In genomic region chr9:107340911-107341645, GRCm38 (mm10) we compare ENCODE assay signal across 8 mouse cellular contexts. TPM values are rescaled to one million over a fixed set of nuclear protein-coding genes. Genes with fewer than 3 reads are reported as not detected.
A peak's percentile ranks its signal among the peaks of the same experiment; 100 is the strongest.
DNase-seq lines count a peak whose midpoint lies in the region; ATAC-seq and TF ChIP-seq lines count a peak whose summit lies in the region.

No protein-coding gene starts in this region.

- no peak for TF ChIP-seq POLR2A in thymus, adult 2 months (IDR thresholded peaks at IDR 0.05; ENCODE audit: control insufficient read depth, extremely low read depth, insufficient read depth, low read length, poor library complexity)

- no peaks in the 10 kb centered on the region for H3K27me3 ChIP-seq in thymus, adult 2 months (ENCODE audit: control insufficient read depth, insufficient read depth, low read length)
- H3K27me3 ChIP-seq in liver, embryonic 13.5 days, result peaks cover 40% of the 10 kb centered on the region

- H3K9me3 ChIP-seq in liver, embryonic 13.5 days (replicated peaks), result no peaks in the 10 kb centered on the region

- H3K4me3 ChIP-seq in thymus, adult 2 months (ENCODE audit: control insufficient read depth, insufficient read depth, low read length), result peak overlapping the region; percentile 51
- H3K4me3 ChIP-seq in liver, embryonic 13.5 days (replicated peaks), result peak overlapping the region; percentile 63

- TF ChIP-seq CTCF in thymus, adult 2 months (IDR thresholded peaks at IDR 0.05; ENCODE audit: borderline replicate concordance, control insufficient read depth, extremely low read depth, insufficient read depth, low read length, poor library complexity), result no peak

- peak; percentile 37 for DNase-seq in gastrocnemius, adult 18-20 months (ENCODE audit: low spot score)
- no peak for DNase-seq in gastrocnemius, postnatal 10 days
- no peak for DNase-seq in thymus, adult 2 months
- DNase-seq in thymus, postnatal 25 days, result no peak
- no peak for DNase-seq in liver, embryonic 13.5 days
- DNase-seq in urinary bladder, adult 2 months (ENCODE audit: low spot score), result no peak
- DNase-seq in ovary, postnatal 14 days (ENCODE audit: low spot score), result no peak
- DNase-seq in right cerebral cortex, adult 2 months (ENCODE audit: low spot score in 2 of 2), result no peak

- no peak for ATAC-seq in liver, embryonic 13.5 days (ENCODE audit: low read depth)

- H3K4me1 ChIP-seq in thymus, adult 2 months (replicated peaks; ENCODE audit: control insufficient read depth, insufficient read depth, low read length), result peaks cover 26% of the 10 kb centered on the region
- peaks cover 28% of the 10 kb centered on the region for H3K4me1 ChIP-seq in liver, embryonic 13.5 days (replicated peaks)

- peak overlapping the region; percentile 84 for H3K4me2 ChIP-seq in liver, embryonic 13.5 days

- no peak overlapping the region for H3K27ac ChIP-seq in thymus, adult 2 months (ENCODE audit: control insufficient read depth, insufficient read depth, low read length)
- H3K27ac ChIP-seq in liver, embryonic 13.5 days, result no peak overlapping the region

- H3K9ac ChIP-seq in liver, embryonic 13.5 days, result peak overlapping the region; percentile 67

- WGBS in thymus, adult 2 months, result 58% methylated on average over 12 of the region's 12 CpGs
- 43% methylated on average over 12 of the region's 12 CpGs for WGBS in liver, embryonic 13.5 days (ENCODE audit: insufficient replicate concordance)

- H3K36me3 ChIP-seq in thymus, adult 2 months (ENCODE audit: control insufficient read depth, insufficient read depth, low read length), result no peaks in the 10 kb centered on the region
- no peaks in the 10 kb centered on the region for H3K36me3 ChIP-seq in liver, embryonic 13.5 days

RNA-seq across cellular contexts. Expression of gene 6430571L13Rik, which starts 0.7 kb away (rescaled TPM):
- 10 to 100 TPM; 31.8 to 32.2 TPM for total RNA-seq in gastrocnemius, adult 18-20 months (2021)
- total RNA-seq in gastrocnemius, postnatal 10 days (2021), result 10 to 100 TPM; 29.4 to 54.7 TPM
- 0.91 and 1.2 TPM in 2 replicates for polyA plus RNA-seq in thymus, adult 2 months (2012; rRNA removed)
- polyA plus RNA-seq in liver, embryonic 13.5 days (2015; fragmentation: Nextera tagmentation; extraction: Ambion mirVana), result 0.03 and 0.09 TPM in 2 replicates
- 1.7 and 1.9 TPM in 2 replicates for polyA plus RNA-seq in urinary bladder, adult 2 months (2012; rRNA removed)

RNA-seq across cellular contexts. Expression of gene Hemk1, which starts 2.9 kb away (rescaled TPM):
- total RNA-seq in gastrocnemius, adult 18-20 months (2021), result 10 to 100 TPM; 11.8 to 13.3 TPM
- 10 to 100 TPM; 12.8 to 14.4 TPM for total RNA-seq in gastrocnemius, postnatal 10 days (2021)
- polyA plus RNA-seq in thymus, adult 2 months (2012; rRNA removed), result 23.6 and 25.5 TPM in 2 replicates
- 3.6 and 3.8 TPM in 2 replicates for polyA plus RNA-seq in liver, embryonic 13.5 days (2015; fragmentation: Nextera tagmentation; extraction: Ambion mirVana)
- 19.7 and 20.0 TPM in 2 replicates for polyA plus RNA-seq in urinary bladder, adult 2 months (2012; rRNA removed)

RNA-seq across cellular contexts. Expression of gene Cish, which starts 45.3 kb away (rescaled TPM):
- total RNA-seq in gastrocnemius, adult 18-20 months (2021), result 1 to 10 TPM; 6.0 to 6.6 TPM
- 10 to 100 TPM in 1 of 2 experiments, 1 to 10 TPM in 1; 6.7 to 16.8 TPM for total RNA-seq in gastrocnemius, postnatal 10 days (2021)
- polyA plus RNA-seq in thymus, adult 2 months (2012; rRNA removed), result 34.5 and 39.6 TPM in 2 replicates
- 10.7 and 12.2 TPM in 2 replicates for polyA plus RNA-seq in liver, embryonic 13.5 days (2015; fragmentation: Nextera tagmentation; extraction: Ambion mirVana)
- polyA plus RNA-seq in urinary bladder, adult 2 months (2012; rRNA removed), result 11.7 and 14.7 TPM in 2 replicates

RNA-seq across cellular contexts. Expression of gene Mapkapk3, which starts 51.4 kb away (rescaled TPM):
- total RNA-seq in gastrocnemius, adult 18-20 months (2021), result 10 to 100 TPM; 33.6 to 34.8 TPM
- total RNA-seq in gastrocnemius, postnatal 10 days (2021), result 10 to 100 TPM; 11.0 to 14.4 TPM
- 30.5 and 43.6 TPM in 2 replicates for polyA plus RNA-seq in thymus, adult 2 months (2012; rRNA removed)
- polyA plus RNA-seq in liver, embryonic 13.5 days (2015; fragmentation: Nextera tagmentation; extraction: Ambion mirVana), result 9.1 and 10.2 TPM in 2 replicates
- 50.7 and 54.4 TPM in 2 replicates for polyA plus RNA-seq in urinary bladder, adult 2 months (2012; rRNA removed)

RNA-seq across cellular contexts. Expression of gene Cacna2d2, which starts 58.3 kb away (rescaled TPM):
- under 1 TPM; 0.52 to 0.94 TPM for total RNA-seq in gastrocnemius, adult 18-20 months (2021)
- 1 to 10 TPM; 2.1 to 2.4 TPM for total RNA-seq in gastrocnemius, postnatal 10 days (2021)
- polyA plus RNA-seq in thymus, adult 2 months (2012; rRNA removed), result 7.7 and 8.9 TPM in 2 replicates
- polyA plus RNA-seq in liver, embryonic 13.5 days (2015; fragmentation: Nextera tagmentation; extraction: Ambion mirVana), result 0.05 TPM in 1 of 2 replicates, not detected in the other
- polyA plus RNA-seq in urinary bladder, adult 2 months (2012; rRNA removed), result 0.46 and 0.84 TPM in 2 replicates
